Mouse (Mus musculus): ENCODE data around the gene Heatr5b.
"Not testable (repeated sequence)": the region's sequence is repeated elsewhere in the genome, so short reads cannot be mapped to it uniquely, and the experiment has no call there.

Gene Heatr5b

DNA sequence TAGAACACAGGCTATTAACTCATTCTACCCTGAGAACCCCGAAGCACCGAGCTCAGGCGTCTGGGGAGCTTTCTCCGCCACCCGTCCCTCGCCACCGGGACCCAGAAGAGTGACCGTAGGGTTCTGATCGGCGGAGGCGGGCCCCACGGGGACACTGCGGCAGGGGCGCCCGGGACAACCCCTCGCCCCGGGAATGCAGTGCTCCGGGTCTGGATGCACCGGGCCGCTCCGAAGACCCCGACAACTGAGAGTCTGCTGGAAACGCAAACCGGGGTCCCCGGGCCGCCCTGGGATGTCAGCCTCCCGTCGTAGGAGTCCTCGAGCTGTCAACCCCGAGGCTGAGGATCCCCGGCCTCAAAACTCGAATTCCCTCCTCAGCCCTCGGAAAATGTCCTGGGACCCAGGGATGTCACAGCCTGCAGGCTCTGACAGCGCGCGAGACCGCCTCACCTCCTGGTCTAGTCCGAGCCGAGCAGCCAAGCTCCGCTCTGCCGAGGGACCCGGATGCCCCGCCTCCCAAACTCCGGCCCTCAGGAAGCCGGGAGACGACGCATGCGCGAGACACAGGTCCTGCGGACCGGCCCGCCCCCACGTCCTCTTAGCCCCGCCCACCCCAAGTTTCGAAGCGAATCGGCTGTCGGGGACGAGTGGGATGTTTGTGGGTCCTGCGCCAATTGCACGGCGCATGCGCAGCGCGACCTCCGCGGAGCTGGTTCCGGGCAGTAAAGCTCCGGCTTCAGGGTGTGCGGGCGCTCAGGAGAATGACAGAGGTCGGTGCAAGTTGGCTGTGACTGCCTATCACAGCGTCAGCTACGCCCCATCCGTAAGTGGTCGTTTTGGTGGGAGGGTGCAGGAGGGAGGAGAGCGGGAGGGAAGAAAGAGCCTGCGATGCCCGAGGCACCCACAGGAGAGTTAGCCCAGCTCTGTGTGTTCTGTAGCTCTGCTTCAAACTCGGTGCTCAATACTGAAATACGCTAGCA lies at the start of gene Heatr5b, which contains the start of gene Gpatch11:
Gene Heatr5b (minus strand): TSS at position 509 of the 980 bp plus-strand sequence.
Gene Gpatch11 (plus strand): TSS at position 712 of the 980 bp plus-strand sequence.
- DNase-seq (ENCODE audit: low spot score in 2 of 2): peak; percentile 98 to 99

DNA sequence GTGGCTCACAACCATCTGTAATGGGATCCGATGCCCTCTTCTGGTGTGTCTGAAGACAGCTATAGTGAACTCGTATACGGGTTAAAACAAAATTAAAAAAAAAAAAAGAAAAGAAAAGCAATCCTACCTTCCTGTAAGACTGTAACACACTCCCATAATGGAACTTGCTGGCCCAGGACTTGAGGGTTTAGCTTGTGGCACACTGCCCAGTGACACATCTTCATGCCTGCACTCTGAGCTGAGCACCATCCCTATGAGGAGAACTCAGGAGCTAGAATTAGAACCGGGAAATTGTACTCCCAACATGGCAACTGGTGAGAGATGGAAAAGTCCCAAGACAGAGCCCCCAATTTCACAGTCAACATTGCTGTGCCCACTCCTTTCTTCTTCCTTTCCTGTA lies 48.1 kb upstream of the Heatr5b start:
- no peak for DNase-seq (ENCODE audit: low spot score in 2 of 2)

DNA sequence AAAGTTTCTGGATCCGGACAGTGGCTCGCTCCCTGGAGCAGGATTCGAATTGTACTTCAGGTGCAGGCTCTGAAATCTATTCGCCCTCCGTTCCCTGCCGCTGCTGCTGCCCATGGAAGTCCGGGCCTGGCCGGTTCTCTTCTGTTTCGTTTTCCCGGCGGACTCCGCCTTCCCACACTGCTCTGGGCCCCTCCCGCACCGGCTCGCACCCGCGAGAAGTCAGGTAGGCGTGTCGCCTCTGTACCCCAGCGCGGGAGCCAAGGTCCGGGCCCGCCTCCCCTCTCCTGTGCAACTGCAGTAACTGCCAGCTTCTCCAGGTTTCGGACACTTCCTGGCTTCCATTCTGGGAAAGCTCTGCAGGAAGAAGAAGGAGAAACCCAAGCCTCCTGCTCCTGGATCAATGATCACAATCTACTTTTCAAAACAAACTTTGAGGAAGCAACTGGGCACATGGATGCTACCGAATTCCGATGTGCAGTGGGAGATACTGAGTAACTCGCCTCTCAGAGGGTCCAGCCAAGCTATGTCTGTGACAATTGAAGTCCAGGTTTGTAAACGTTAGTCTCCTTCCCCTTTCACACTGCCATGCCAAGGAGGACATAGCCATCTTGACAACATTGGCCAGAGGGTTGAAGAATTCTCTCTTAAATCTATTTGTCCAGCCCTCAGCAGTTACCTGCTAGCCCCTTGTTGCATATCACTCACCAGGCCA lies 47.4 kb upstream of the Heatr5b start, which contains the start of gene Eif2ak2:
Gene Eif2ak2 (minus strand): TSS at position 173 of the 712 bp plus-strand sequence.
- DNase-seq (ENCODE audit: low spot score in 2 of 2): peak; percentile 68 to 77

DNA sequence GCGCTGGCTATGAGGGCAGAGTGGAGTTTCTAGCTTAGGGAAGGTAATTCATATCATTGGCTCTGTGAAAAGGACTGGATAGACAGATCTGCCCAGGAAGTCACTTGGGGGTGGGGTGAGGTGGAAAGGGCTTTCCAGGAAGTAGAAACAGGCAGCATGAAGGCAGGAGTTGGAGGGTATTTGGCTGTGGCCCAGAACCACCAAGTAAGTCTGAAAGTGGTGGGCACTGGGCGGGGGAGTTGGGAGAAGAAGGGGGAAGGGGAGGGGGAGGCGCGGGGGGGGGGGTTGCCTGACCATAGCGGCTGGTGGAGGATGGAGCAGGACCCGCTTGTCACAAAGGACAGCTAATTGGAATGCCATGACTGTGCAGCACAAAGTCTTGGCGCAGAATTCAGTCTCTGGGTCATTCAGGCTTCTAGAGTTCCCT lies 46.7 kb upstream of the Heatr5b start:
- DNase-seq (ENCODE audit: low spot score in 2 of 2): peak in 1 of 2 experiments; percentile 35

DNA sequence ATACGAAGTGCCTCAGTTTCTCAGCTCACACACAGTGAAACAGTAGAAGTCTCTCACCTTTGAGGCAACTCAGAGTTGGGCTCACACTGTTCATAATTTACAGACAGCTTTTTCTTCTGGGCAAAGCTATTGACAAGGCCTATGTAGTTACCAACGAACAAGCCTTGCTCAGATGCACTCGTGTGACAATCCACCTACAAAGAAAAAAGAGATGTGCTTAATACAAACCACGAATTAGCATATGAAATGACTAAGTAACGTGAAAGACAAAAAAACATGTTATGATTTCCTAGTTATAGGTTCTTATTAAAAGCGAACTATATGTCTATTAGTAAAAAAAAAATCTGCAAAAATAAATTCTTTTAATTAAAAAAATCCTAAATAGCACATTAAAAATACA lies 38.7 kb upstream of the Heatr5b start:
- no peak for DNase-seq (ENCODE audit: low spot score in 2 of 2)

DNA sequence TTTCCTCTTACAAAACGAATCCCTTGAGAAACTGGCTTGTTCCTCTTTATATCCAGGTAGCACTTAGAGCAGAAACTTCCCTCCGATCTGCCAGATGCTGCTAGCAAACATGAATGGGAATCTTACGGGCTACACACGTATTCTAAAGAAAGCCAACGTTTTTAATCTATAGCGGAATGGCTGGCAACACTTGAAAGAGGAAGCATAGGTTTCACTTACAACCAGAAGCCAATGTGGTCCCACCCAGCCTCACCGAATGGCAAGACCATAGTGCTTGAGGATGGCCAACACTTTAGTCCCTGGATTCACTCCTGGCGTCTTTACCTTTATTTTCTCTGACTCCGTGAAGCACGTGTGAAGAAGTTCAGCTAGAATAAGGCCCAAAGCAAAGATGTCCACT lies 21.1 kb upstream of the Heatr5b start:
- no peak for DNase-seq (ENCODE audit: low spot score in 2 of 2)

DNA sequence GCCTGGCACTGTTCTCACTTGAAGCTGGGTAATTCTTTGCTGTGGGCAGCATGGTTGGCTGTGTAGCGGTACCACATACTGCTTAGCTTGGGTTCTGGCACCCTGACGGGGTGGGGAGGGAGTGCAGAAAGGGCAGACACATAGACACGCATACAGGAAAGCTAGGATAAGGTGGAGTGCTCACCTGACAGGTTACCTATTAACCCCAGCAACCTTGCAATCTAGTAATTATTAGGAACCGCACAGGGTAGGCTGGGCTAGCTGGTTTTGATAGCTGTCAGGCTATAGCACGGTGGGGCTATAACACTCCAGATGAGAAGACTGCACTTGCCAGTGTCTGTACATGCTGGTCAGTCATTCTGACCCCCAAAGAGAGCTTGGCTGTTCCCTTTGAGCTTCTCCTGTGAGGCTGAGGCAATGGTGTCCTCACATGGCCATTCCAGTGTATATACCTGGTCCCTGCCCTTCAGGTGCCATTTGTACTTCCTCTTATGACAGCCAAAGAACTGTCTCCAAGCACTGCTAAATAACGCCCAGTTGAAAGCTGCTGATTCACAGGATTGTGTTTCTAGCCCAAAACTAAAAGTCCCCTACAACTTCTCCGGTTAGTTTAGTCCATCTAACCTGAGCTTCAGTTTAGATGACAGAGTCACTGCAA lies 7.2 kb upstream of the Heatr5b start:
- no peak for DNase-seq (ENCODE audit: low spot score in 2 of 2)

DNA sequence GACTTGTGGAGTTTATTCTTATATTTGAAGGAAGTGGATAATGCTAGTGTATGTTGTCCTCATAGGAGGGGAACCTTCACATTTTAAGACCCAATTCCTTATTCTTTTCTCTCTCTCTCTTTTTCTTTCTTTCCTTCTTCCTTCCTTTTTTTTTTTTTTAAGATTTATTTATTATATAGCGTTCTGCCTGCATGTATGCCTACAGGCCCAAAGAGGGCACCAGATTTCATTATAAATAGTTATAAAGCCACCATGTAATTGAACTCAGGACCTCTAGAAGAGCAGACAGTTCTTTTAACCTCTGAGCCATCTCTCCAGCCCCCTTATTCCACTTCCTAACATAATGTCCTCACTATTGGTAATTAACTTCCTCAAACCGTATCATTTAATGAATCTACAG lies 892 bp upstream of the Heatr5b start:
- no peak for DNase-seq (ENCODE audit: low spot score in 2 of 2)

DNA sequence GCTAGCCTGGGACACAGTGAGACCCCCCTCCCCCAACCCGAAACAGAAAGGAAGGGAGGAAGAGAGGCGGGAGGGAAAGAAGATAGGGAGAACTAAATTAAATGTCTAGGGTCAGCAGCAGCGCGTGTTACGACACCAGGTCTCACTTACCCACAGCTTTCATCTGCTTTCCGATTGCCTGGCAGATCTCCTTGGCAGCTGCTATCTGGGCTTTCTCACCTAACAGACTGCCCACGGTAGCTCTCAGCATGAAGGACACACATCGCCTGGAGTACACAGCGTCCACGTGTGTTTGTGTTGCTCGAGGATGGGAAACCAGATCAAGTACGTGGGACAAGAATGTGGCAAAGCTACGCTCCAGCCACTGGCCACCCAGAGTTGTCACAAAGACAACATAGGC lies 10.8 kb downstream of the Heatr5b start:
- DNase-seq (ENCODE audit: low spot score in 2 of 2): no peak

DNA sequence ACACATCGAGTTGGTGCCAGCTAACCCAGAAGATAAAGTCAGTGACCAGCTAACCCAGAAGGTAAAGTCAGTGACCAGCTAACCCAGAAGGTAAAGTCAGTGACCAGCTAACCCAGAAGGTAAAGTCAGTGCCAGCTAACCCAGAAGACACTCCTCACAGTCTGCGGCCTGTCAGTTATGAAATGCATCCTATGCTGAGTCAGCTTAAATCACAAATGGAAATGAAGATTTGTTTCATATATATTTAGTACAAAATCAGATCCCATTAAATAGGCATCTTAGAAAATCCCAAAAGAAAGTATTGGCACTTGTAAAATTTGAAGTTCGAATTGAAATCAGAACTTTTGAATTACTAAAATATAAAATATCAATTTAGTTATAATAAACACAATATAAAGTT lies 25.6 kb downstream of the Heatr5b start:
- DNase-seq (ENCODE audit: low spot score in 2 of 2): no peak

DNA sequence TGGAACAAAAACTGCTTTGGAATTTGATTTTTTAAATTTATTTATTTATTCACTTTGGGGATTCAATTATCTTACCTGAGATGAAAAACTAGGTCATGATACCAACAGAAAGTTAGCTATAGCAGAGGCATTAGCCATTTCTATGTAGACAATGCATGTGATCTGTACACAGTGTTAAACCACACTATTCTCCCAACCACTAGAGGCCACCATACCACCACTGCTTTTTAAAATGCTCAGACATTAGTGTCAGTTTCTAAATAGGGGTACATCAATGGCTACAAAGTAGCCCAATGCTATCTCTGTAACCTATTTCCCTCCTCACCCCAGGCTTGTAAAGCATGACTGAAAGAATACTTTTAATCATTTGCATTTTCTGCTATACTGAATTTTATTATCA lies 26.1 kb downstream of the Heatr5b start:
- no peak for DNase-seq (ENCODE audit: low spot score in 2 of 2)

DNA sequence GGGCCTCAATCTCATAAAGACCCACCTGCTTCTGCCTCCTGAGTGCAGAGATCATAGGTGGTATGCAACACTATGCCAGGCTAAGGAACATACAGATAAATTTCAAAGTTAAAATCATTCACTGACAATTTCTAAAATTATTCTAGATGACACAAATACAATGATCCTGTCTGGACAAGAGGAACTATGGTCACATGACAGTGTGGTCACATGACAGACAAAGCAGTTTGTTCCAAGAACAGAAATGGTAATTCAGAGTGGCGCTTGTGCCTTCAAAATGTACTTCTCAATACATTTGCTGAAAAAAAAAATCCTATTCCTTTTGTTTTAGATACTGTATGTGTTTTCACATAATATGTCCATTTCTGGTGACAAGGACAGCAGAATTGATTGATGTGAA lies 37.9 kb downstream of the Heatr5b start:
- DNase-seq (ENCODE audit: low spot score in 2 of 2): no peak

DNA sequence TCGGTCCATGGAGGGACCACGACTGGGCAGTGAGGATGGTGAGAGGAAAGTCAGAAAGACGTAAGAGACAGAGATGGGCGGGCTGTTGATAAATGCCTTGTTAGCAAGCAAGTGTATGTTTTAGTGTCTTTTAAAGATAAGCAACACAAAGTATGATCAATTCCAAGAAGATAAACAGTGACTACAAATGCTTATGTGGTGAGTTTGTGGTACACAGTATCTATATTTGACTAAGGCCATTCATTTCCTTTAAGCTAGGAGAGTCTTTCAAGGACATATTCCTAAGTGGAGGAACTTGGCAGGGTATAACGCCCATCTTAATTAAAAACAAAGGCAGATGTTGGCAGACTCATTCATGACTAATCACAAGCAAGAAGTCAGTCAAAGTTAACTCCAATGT lies 40.8 kb downstream of the Heatr5b start:
- no peak for DNase-seq (ENCODE audit: low spot score in 2 of 2)

DNA sequence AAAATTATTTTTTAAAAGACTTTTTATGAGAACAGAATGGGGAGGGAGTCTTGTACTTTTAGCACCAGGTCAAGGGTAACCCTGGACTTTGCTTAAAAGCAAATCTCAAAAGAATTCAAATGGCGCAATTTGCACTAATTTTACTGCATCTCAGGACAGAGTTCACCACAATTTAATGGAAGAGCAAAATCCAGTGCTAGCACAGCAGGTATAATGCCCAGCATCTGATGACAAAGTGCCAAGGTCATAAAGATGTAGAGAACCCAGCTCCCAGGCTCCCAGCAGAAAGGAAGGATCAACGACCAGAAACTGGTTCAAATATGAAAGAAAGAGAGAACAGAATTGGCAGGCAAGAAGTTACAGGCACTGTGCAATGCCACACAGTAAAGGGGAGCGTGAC lies 43.0 kb downstream of the Heatr5b start:
- DNase-seq (ENCODE audit: low spot score in 2 of 2): no peak

DNA sequence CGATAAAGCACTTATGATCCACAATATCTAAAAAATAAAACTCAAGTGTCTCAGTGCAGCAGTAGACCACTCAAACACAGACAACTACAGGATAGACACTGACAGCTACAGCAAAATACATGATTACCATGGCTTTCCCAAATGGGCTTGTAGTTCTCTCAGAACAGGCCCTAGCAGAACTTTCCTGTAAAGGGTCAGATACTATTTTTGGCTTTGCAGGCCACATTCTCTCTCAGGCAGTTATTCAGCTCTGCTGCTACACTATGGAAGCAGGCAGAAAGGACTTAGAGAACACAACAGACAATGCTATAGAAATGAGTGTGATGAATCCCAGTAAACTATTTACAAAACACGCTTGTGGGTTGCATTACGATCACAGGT lies 43.5 kb downstream of the Heatr5b start:
- DNase-seq (ENCODE audit: low spot score in 2 of 2): no peak

DNA sequence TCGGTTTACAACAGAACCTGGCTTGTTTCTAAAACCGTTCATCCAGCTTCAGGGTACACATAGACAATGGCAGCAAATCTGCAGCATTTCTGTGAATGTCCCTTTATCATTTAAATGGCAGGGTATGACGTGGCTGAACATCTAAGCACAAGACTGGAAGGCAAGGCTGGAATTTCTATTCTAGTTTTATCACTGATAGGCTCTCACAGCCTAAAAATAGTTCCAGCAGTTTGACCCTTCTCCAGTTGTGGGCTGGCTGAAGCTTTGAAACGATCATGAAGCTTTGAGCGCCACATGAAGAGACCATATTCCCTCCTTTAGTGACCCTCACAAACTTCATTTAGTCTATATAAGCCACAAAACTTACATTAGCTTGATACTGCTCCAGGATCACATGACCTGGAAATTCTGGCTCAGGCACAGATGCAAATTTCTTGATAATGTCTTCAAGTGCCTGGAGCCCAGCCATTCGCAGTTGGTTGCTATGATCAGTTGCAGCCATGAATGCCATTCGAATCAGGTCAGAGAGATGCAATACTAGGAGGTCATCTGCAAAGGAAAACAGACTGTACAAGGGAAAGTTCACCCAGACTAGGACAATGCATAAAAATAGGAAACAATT lies 44.0 kb downstream of the Heatr5b start:
- no peak for DNase-seq (ENCODE audit: low spot score in 2 of 2)

DNA sequence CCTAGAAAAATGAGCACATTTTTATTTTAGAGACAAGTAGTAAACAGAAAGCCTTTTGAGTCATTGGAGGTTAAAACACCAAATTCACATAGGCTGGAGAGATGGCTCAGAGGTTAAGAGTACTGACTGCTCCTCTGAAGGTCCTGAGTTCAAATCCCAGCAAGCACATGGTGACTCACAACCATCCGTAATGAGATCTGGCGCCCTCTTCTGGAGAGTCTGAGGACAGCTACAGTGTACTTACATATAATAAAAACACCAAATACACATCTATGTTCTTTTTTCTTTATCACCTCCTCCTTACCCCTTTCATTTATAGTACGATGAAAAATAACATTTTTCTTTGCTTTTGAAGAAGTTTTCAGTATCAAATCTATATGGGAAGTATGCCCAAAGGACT lies 46.9 kb downstream of the Heatr5b start:
- DNase-seq (ENCODE audit: low spot score in 2 of 2): not testable (repeated sequence)

DNA sequence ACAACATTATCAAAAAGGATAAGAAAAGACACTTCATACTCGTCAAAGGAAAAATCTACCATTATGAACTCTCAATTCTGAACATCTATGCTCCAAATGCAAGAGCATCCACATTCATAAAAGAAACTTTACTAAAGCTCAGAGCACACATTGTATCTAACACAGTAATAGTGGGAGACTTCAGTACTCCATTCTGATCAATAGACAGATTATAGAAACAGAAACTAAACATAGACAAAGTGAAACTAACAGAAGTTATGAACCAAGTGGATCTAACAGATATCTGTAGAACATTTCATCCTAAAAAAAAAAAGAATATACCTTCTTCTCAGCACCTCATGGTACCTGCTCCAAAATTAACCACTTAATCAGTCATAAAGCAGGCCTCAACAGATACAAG lies 56.4 kb downstream of the Heatr5b start:
- DNase-seq (ENCODE audit: low spot score in 2 of 2): no peak

DNA sequence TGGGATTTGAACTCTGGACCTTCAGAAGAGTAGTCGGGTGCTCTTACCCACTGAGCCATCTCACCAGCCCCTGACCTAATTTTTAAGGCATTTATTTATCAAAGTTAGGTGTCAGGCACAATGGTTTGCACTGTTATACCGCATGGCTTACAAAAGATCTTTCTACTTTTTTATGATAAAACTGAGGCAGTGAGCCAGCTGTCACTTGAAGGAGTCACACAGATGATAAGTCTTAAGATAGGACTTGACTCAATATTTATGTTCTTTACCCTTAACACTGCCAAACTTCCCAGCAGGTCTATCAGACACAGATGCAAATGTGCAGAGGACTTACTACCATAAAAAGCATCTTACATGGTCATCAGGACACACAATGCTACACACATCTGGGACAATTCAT lies 62.8 kb downstream of the Heatr5b start:
- no peak for DNase-seq (ENCODE audit: low spot score in 2 of 2)

DNA sequence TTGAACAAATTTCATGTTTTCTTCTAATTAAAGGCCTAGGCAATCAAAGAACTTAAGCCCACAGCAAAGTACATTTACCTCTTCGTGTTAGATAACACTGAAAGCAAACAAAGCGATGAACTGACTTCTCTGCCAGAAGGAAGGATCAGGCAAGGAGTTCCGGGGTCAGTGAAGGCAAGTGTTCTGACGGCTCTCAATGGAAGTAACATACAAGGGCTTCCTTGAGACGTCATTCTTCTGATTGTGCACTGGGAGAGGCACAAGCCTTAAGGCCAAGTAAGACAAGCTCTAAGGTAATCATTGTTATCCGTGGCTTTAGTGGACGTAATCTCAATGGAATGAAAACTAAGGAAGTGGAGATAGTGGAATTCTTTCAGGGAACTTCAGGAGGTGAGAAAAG lies 64.2 kb downstream of the Heatr5b start:
- no peak for DNase-seq (ENCODE audit: low spot score in 2 of 2)

DNA sequence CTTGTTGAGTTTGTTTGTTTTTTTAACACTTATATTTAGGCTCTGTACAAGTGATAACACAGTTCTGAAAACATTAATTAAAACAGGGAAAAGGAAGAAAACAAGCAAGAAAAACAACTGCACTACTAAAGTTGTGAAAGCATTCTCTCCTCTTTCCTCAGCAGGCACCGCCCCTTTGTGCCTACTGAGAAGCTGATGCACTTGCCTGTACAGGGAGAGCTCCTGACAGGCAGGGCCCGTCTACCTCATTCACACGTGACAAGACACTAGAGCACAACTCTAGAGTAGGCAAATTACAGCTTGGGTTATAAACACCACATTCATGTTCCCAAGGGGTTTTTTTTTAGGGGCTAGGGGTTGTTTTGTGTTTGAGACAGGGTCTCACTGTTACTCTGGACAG lies 65.8 kb downstream of the Heatr5b start:
- no peak for DNase-seq (ENCODE audit: low spot score in 2 of 2)

DNA sequence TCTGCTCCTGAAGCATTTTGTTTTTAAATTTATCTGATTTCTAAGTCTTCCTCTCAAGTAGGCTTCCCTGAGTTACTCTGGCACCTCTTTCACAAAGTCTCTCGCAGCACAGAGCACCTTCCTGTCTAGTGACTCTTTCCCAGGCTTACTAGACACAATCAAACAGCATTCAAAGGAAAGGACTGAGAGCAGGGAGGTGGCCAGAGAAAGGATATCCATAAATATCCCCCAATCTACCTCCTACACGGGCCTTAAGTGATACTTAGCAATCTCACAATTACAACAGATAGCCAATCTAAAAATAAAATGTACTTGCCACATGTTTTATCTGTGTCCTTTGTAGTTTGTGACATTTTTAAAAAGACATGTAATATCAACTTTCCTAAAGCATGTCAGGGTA lies 66.2 kb downstream of the Heatr5b start:
- no peak for DNase-seq (ENCODE audit: low spot score in 2 of 2)
